Mouse (Mus musculus): Measurements from ENCODE around the gene Prss36. TPM values are rescaled to one million over a fixed set of nuclear protein-coding genes. Genes with fewer than 3 reads are reported as not detected.
"Not testable (repeated sequence)": the region's sequence is repeated elsewhere in the genome, so short reads cannot be mapped to it uniquely, and the experiment has no call there.

Gene Prss36
- total RNA-seq (2015), result 0.78 and 1.1 TPM in 2 replicates
- total RNA-seq (2017), result 1.7 TPM in 1 of 2 replicates, not detected in the other

- no peak for ATAC-seq (ENCODE audit: poor library complexity, severe bottlenecking)
These were observed at the start of gene Prss36 for GRCm38 (mm10) chr7:127946470-127947023. Gene Prss36 (minus strand): TSS chr7:127946725.

DNA sequence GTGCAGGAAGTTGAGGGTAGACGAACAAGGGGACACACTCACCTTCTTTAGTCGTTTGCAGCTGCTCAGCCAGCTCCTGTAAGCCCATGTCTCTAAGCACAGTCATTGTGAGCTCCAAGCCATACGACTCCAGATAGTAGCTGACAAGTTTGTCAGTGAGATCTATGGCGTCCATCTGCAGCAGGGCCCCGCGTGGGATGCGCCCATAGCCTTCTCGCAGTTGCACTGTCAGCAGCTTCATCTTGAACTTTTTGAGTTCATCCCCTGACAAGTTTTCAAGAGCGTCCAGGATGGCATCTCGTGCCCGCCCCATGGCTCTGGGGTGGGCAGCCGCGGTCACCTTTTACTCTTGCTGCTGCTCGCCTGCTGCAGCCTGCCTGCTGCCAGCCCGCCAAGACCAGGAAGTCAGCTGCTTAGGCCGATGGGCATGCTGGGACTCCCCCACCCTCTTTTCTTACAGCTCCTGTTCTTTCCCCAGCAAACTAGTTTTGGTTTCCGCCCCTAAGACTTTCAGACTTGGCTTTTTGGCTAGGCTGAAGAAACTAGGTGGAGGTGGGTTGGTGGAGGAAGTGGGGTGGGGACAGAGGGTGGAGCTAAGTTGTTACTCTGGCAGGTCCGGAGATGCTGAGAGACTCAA lies 46.9 kb upstream of the Prss36 start, which contains the start of gene Pycard:
Gene Pycard, minus strand, starts transcription at position 527 of the 637 bp plus-strand sequence.
- ATAC-seq (ENCODE audit: poor library complexity, severe bottlenecking), result peak; percentile 87

DNA sequence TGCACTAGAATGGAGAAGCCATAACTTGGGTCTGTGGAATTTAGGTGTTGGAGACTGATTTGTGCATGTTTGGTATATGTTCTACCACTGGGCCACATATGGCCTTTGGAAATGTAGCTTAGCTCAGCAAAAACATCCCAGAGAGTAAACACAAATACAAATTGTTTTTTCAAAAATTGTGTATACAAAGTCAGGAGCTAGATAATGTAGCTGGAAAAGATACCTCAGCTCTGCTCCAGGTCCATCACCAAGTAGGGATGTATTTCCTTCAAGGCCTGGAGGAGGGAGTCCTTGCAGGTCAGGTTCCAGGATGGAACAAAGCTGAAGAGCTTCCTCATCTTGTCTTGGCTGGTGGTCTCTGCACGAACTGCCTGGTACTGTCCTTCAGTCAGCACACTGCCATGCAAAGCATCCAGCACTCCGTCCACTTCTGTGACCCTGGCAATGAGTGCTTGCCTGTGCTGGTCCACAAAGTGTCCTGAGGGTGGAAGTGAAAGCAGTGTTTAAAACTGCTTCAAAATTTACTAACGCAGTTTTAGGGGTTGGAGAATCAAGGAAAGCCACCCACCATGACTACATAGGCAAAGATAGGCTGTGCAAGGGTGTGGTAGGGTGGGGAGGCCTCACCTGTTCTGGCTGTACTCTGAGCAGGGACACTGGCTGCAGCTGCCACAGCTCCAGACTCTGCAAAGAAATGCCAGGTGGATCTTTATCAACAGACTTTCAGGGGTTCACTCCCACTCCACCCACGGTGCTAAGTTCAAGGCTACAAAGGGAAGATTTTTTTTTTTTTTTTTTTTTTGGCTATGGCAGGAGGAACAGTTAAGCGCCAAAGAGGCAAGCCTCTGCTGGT lies 46.2 kb upstream of the Prss36 start:
- ATAC-seq (ENCODE audit: poor library complexity, severe bottlenecking), result no peak; the same call in 1 of the 2 replicates

DNA sequence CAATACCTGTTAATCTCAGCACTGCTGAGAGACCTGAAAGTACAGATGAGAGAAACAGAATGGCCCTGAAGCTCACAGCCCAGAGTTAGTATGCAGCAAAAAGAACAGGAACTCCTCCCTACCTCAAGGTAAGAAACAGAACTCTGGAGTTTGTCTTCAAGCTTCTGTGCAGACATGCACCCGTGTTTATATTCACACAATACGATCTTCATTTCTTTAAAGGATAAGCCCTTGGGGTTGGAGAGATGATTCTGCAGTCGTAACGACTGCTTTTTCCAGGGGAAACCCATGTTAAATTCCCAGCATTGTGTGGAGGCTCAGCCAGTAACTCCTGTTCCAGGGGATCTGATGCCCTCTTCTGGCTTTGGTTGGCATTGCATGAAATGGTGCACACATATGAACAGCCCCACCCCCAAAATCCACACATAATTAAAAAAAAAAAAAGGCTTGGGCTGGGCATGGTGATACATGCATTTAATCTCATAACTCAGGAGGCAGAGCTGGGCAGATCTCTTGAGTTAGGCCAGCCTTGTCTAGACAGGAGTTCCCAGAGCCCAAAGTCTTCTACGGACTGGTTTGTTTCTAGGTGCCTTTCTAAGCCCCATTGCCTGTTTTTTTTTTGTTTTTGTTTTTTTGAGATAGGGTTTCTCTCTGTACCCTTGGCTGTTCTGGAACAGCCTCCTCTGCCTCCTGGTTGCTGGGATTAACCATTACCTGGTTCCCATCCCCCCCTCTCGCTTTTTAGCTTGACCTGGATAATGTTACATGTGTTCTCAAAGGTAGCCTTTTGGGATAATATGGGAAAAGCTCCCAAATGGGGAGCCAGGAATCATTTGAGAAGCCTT lies 45.3 kb upstream of the Prss36 start:
- ATAC-seq (ENCODE audit: poor library complexity, severe bottlenecking), result peak; percentile 36; the same call in 1 of the 2 replicates

- ATAC-seq (ENCODE audit: poor library complexity, severe bottlenecking), result no peak
These were observed 42.4 kb upstream of the Prss36 start for GRCm38 (mm10) chr7:127988904-127989303.

- ATAC-seq (ENCODE audit: poor library complexity, severe bottlenecking), result no peak
These were observed 34.1 kb upstream of the Prss36 start for GRCm38 (mm10) chr7:127980606-127981005.

- ATAC-seq (ENCODE audit: poor library complexity, severe bottlenecking), result no peak
These were observed 32.3 kb upstream of the Prss36 start for GRCm38 (mm10) chr7:127978856-127979255.

GRCm38 (mm10) chr7:127974413-127974930 lies 27.9 kb upstream of the Prss36 start:
- ATAC-seq (ENCODE audit: poor library complexity, severe bottlenecking), result no peak

GRCm38 (mm10) chr7:127967922-127968828 lies 21.6 kb upstream of the Prss36 start:
- ATAC-seq (ENCODE audit: poor library complexity, severe bottlenecking), result peak; percentile 25; the same call in 1 of the 2 replicates

GRCm38 (mm10) chr7:127967004-127967921 lies 20.7 kb upstream of the Prss36 start, which contains the start of gene Fus:
Gene Fus (plus strand): TSS chr7:127967457.
- peak; percentile 90 for ATAC-seq (ENCODE audit: poor library complexity, severe bottlenecking)

- ATAC-seq (ENCODE audit: poor library complexity, severe bottlenecking), result no peak
These were observed 19.9 kb upstream of the Prss36 start for GRCm38 (mm10) chr7:127966371-127966918.

DNA sequence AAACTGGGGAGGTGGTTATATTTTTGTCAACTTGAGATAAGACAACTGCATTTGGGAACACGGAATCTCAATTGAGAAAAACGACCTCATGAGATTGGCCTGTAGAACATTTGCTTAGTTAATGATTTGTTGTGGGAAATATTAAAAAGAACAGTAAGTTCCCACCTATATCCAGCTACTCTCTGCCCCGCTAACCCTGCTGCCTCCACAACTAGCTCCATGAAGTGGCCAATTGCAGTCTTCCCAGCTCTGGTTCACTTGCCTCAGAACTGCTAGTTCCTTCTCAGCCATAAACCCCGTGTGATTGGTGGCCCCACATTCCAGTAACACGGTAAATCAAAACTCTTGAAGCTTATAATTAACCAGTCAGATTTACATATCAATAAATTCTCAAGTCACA lies 12.8 kb upstream of the Prss36 start:
- ATAC-seq (ENCODE audit: poor library complexity, severe bottlenecking), result no peak

DNA sequence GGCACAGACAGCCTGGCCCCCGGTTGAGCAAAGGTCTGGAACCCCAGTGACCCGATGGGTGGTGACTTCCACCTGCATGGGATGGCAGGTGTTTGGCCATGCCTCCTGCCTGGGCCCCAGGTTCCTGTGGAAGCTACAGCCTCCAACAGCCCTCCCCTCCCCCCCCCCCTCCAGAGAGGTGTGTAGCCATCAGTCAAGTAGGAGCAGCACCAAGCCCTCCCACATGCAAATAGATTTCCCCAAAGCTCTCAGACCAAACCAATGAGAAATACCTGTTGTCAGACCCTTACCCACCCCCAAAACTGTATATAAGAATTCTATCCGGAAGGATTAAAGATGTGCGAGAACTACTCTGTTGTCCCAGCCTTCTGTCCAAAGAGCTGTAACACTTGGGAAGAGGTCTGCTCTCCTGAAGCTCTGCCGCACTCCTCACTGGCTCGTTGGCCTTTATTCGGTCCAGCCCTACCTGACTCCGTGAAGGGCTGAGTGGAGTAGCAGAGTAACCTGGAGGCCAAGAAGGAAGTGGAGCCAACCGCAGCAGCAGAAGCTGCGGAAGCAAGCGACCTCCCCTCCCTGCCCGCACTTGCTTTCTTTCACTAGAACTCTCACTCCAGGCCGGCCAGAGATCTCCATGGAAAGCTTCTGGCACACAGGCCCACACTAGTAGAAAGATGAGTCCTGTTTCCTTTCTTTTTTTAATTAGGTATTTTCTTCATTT lies 6.5 kb upstream of the Prss36 start:
- ATAC-seq (ENCODE audit: poor library complexity, severe bottlenecking), result peak; percentile 86

DNA sequence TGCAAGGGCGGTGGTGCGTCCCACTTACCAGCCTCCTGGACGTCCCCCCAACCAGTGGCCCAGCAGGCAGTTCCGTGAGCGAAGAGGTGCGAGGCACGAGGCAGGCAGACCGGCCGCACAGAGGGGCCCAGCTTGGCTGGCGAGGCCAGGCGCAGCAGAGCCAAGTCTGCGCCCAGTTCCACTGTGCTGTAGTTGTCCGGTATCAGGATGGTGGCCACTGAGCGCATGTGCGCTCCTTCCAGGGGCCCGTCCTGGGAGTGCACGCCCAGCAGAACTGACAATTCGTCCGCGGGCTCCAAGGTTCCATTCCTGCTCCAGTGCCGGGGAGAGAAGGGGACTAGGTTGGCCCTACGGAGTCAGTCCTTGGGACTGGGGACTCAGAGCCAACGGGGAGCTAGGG lies 1.9 kb downstream of the Prss36 start:
- ATAC-seq (ENCODE audit: poor library complexity, severe bottlenecking), result no peak

DNA sequence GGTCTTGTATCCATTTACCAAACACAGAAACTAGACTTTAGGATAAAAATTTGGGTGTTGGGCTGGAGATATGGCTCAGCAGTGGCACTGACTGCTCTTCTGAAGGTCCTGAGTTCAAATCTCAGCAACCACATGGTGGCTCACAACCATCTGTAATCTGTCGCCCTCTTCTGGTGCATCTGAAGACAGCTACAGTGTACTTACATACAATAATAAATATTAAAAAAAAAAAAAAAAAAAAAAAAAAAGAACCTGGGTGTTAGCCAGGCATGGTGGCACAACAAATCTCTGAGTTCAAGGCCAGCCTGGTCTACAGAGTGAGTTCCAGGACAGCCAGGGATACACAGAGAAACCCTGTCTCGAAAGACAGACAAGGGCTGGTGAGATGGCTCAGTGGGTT lies 4.4 kb downstream of the Prss36 start:
- ATAC-seq (ENCODE audit: poor library complexity, severe bottlenecking), result not testable (repeated sequence)

GRCm38 (mm10) chr7:127936216-127936884 lies 10.2 kb downstream of the Prss36 start:
- no peak for ATAC-seq (ENCODE audit: poor library complexity, severe bottlenecking)

DNA sequence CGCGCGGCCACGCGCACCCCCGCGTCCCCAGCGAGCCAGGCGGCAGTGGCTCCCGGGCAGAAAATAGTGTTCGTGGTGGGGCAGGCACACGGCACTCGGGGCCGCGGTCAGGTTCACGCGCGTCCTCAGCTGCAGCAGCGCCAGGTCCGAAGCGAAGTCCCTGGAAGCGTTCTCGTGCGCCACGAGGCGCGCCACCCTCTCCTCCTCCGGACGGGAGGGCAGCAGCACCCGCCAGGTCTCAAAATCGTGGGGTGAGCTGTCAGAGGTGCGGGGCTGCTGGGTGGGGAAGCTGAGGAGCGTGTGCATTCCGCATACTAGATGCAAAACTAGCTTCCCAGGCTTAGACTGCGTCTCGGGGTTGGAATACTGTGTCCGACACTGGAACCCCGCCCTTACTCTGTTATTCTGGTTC lies 10.8 kb downstream of the Prss36 start:
- ATAC-seq (ENCODE audit: poor library complexity, severe bottlenecking), result peak; percentile 8; the same call in 1 of the 2 replicates

All from megakaryocyte, adult 5-6 weeks (primary cell).